Mouse (Mus musculus): ENCODE measurements around the gene Grm2. TPM values are rescaled to one million over a fixed set of nuclear protein-coding genes. Genes with fewer than 3 reads are reported as not detected.
A peak's percentile ranks its signal among the peaks of the same experiment; 100 is the strongest.
"Not testable (repeated sequence)": the region's sequence is repeated elsewhere in the genome, so short reads cannot be mapped to it uniquely, and the experiment has no call there.

Gene Grm2
- polyA plus RNA-seq, 1 experiment from 2014 or later, result 0.08 TPM

DNA sequence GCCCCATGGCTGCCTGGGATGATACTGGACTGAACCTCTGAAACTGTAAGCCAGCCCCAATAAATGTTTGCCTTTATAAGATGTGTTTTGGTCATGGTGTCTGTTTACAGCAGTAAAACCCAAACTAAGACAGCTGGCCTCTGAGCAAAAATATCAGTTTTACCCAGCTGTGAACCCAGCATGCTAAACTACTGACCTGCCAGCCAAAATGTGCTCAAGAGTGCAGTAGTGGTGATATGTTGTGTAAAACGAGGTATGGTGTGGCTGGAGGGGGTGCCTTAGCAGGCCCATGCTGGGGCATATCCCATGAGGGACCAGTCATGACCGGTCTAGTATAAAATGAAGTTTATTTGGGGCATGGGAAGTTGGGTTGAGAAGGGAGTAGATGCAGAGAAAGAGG lies 41.9 kb downstream of the Grm2 start:
- Histone ChIP-seq H3K4me1 (ENCODE audit: control insufficient read depth, insufficient read depth, low read length) (no peaks in the 10 kb centered on the region), H3K9me3 (ENCODE audit: control insufficient read depth, low read length) (no peaks in the 10 kb centered on the region), H3K4me3 (ENCODE audit: low read depth, low read length) (no peak overlapping the region), H3K27ac (replicated peaks; ENCODE audit: low read depth, low read length) (no peak overlapping the region), H3K4me2 (ENCODE audit: low read depth, low read length) (no peak overlapping the region), H3K27me3 (replicated peaks; ENCODE audit: control insufficient read depth, insufficient read depth, low read length) (no peaks in the 10 kb centered on the region), H3K36me3 (ENCODE audit: control insufficient read depth, insufficient read depth, low read length) (no peaks in the 10 kb centered on the region), H3K9ac (ENCODE audit: low read depth, low read length) (no peak overlapping the region)
- DNase-seq (ENCODE audit: low spot score) (no peak), ATAC-seq (ENCODE audit: low read depth) (no peak)
- 61% methylated on average over 2 of the region's 2 CpGs for WGBS

- no peak overlapping the region for H3K4me2 ChIP-seq (ENCODE audit: low read depth, low read length)
- H3K4me1 ChIP-seq (ENCODE audit: control insufficient read depth, insufficient read depth, low read length), result no peaks in the 10 kb centered on the region
- no peaks in the 10 kb centered on the region for H3K36me3 ChIP-seq (ENCODE audit: control insufficient read depth, insufficient read depth, low read length)
- DNase-seq (ENCODE audit: low spot score) (no peak), ATAC-seq (ENCODE audit: low read depth) (no peak)
- WGBS, result 84% methylated on average over 4 of the region's 4 CpGs
- no peaks in the 10 kb centered on the region for H3K27me3 ChIP-seq (replicated peaks; ENCODE audit: control insufficient read depth, insufficient read depth, low read length)
- H3K27ac ChIP-seq (replicated peaks; ENCODE audit: low read depth, low read length), result no peak overlapping the region
- H3K4me3 ChIP-seq (ENCODE audit: low read depth, low read length), result no peak overlapping the region
- H3K9me3 ChIP-seq (ENCODE audit: control insufficient read depth, low read length), result no peaks in the 10 kb centered on the region
- no peak overlapping the region for H3K9ac ChIP-seq (ENCODE audit: low read depth, low read length)
Observed at GRCm38 (mm10) chr9:106610727-106611126, 45.2 kb downstream of the Grm2 start.

DNA sequence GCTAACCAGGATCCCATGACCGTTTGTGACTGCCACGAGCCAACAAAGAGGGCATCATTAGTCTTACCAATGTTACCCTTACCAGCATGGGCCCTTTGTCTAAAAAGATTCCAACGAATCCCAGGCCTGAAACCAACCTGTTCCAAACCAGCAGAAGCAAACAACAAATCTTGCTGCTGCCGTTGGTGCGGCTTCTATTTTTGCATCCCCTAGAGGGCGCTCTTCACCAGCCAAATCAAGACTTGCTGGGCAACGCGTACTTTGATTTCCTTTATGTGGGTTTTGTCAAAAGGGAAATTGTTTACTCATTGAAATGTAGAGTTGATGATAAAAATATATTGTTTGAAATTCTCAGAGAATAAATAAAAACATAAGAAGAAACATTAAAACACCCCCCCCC lies 55.3 kb downstream of the Grm2 start:
- Histone ChIP-seq H3K9ac (ENCODE audit: low read depth, low read length) (no peak overlapping the region), H3K9me3 (ENCODE audit: control insufficient read depth, low read length) (no peaks in the 10 kb centered on the region), H3K27ac (replicated peaks; ENCODE audit: low read depth, low read length) (no peak overlapping the region), H3K27me3 (replicated peaks; ENCODE audit: control insufficient read depth, insufficient read depth, low read length) (no peaks in the 10 kb centered on the region), H3K36me3 (ENCODE audit: control insufficient read depth, insufficient read depth, low read length) (no peaks in the 10 kb centered on the region), H3K4me2 (ENCODE audit: low read depth, low read length) (no peak overlapping the region), H3K4me1 (ENCODE audit: control insufficient read depth, insufficient read depth, low read length) (no peaks in the 10 kb centered on the region), H3K4me3 (ENCODE audit: low read depth, low read length) (no peak overlapping the region)
- no peak for ATAC-seq (ENCODE audit: low read depth)
- 28% methylated on average over 8 of the region's 8 CpGs for WGBS
- DNase-seq (ENCODE audit: low spot score), result peak; percentile 49

GRCm38 (mm10) chr9:106598466-106598865 lies 57.4 kb downstream of the Grm2 start:
- ATAC-seq (ENCODE audit: low read depth), result no peak
- Histone ChIP-seq H3K4me1 (ENCODE audit: control insufficient read depth, insufficient read depth, low read length) (no peaks in the 10 kb centered on the region), H3K4me2 (ENCODE audit: low read depth, low read length) (no peak overlapping the region), H3K36me3 (ENCODE audit: control insufficient read depth, insufficient read depth, low read length) (no peaks in the 10 kb centered on the region), H3K27ac (replicated peaks; ENCODE audit: low read depth, low read length) (no peak overlapping the region), H3K27me3 (replicated peaks; ENCODE audit: control insufficient read depth, insufficient read depth, low read length) (no peaks in the 10 kb centered on the region), H3K9ac (ENCODE audit: low read depth, low read length) (no peak overlapping the region), H3K4me3 (ENCODE audit: low read depth, low read length) (no peak overlapping the region), H3K9me3 (ENCODE audit: control insufficient read depth, low read length) (no peaks in the 10 kb centered on the region)
- 38% methylated on average over 7 of the region's 7 CpGs for WGBS
- DNase-seq (ENCODE audit: low spot score), result no peak

- no peaks in the 10 kb centered on the region for H3K36me3 ChIP-seq (ENCODE audit: control insufficient read depth, insufficient read depth, low read length)
- no peaks in the 10 kb centered on the region for H3K27me3 ChIP-seq (replicated peaks; ENCODE audit: control insufficient read depth, insufficient read depth, low read length)
- no peak overlapping the region for H3K4me3 ChIP-seq (ENCODE audit: low read depth, low read length)
- DNase-seq (ENCODE audit: low spot score) (no peak), ATAC-seq (ENCODE audit: low read depth) (no peak)
- WGBS, result 52% methylated on average over 7 of the region's 7 CpGs
- H3K9me3 ChIP-seq (ENCODE audit: control insufficient read depth, low read length), result no peaks in the 10 kb centered on the region
- no peaks in the 10 kb centered on the region for H3K4me1 ChIP-seq (ENCODE audit: control insufficient read depth, insufficient read depth, low read length)
- no peak overlapping the region for H3K27ac ChIP-seq (replicated peaks; ENCODE audit: low read depth, low read length)
- no peak overlapping the region for H3K4me2 ChIP-seq (ENCODE audit: low read depth, low read length)
- no peak overlapping the region for H3K9ac ChIP-seq (ENCODE audit: low read depth, low read length)
Observed at GRCm38 (mm10) chr9:106595836-106596235, 60.0 kb downstream of the Grm2 start.

- H3K4me3 ChIP-seq (ENCODE audit: low read depth, low read length); H3K9ac ChIP-seq (ENCODE audit: low read depth, low read length); H3K27me3 ChIP-seq (replicated peaks; ENCODE audit: control insufficient read depth, insufficient read depth, low read length); H3K27ac ChIP-seq (replicated peaks; ENCODE audit: low read depth, low read length); H3K36me3 ChIP-seq (ENCODE audit: control insufficient read depth, insufficient read depth, low read length); DNase-seq (ENCODE audit: low spot score); H3K4me2 ChIP-seq (ENCODE audit: low read depth, low read length); H3K9me3 ChIP-seq (ENCODE audit: control insufficient read depth, low read length); H3K4me1 ChIP-seq (ENCODE audit: control insufficient read depth, insufficient read depth, low read length): not testable (repeated sequence)
- 16% methylated on average over 4 of the region's 4 CpGs for WGBS
- 0 out of 2 replicates have a peak, but pooled peaks have one; percentile 26 for ATAC-seq (ENCODE audit: low read depth)
Observed at GRCm38 (mm10) chr9:106595402-106595801, 60.5 kb downstream of the Grm2 start.

Other genes starting within 250 kb of the Grm2 start
- gene Rpl29, start 226.6 kb downstream of the Grm2 start, polyA plus RNA-seq (2014; fragmentation: Nextera tagmentation; extraction: Ambion mirVana), result 1,079 and 1,109 TPM in 2 replicates
- gene Acy1, start 217.8 kb downstream of the Grm2 start, polyA plus RNA-seq (2014; fragmentation: Nextera tagmentation; extraction: Ambion mirVana), result 37.9 and 45.1 TPM in 2 replicates
- 21.5 and 30.3 TPM in 2 replicates for gene Abhd14b, start 208.6 kb downstream of the Grm2 start, polyA plus RNA-seq (2014; fragmentation: Nextera tagmentation; extraction: Ambion mirVana)
- 60.9 and 66.1 TPM in 2 replicates for gene Abhd14a, start 208.4 kb downstream of the Grm2 start, polyA plus RNA-seq (2014; fragmentation: Nextera tagmentation; extraction: Ambion mirVana)
- gene Pcbp4, start 202.8 kb downstream of the Grm2 start, polyA plus RNA-seq (2014; fragmentation: Nextera tagmentation; extraction: Ambion mirVana), result 90.2 and 101 TPM in 2 replicates
- gene Gpr62, start 190.1 kb downstream of the Grm2 start, polyA plus RNA-seq (2014; fragmentation: Nextera tagmentation; extraction: Ambion mirVana), result 0.36 and 0.60 TPM in 2 replicates
- 35.0 and 43.5 TPM in 2 replicates for gene Rrp9, start 180.1 kb downstream of the Grm2 start, polyA plus RNA-seq (2014; fragmentation: Nextera tagmentation; extraction: Ambion mirVana)
- 5.5 and 6.2 TPM in 2 replicates for gene Parp3, start 179.1 kb downstream of the Grm2 start, polyA plus RNA-seq (2014; fragmentation: Nextera tagmentation; extraction: Ambion mirVana)
- not detected in 2 replicates for gene Iqcf1, start 156.1 kb downstream of the Grm2 start, polyA plus RNA-seq (2014; fragmentation: Nextera tagmentation; extraction: Ambion mirVana)
- not detected in 2 replicates for gene Iqcf5, start 141.5 kb downstream of the Grm2 start, polyA plus RNA-seq (2014; fragmentation: Nextera tagmentation; extraction: Ambion mirVana)
- gene Iqcf3, start 94.5 kb downstream of the Grm2 start, polyA plus RNA-seq (2014; fragmentation: Nextera tagmentation; extraction: Ambion mirVana), result not detected in 2 replicates
- not detected in 2 replicates for gene Iqcf4, start 85.1 kb downstream of the Grm2 start, polyA plus RNA-seq (2014; fragmentation: Nextera tagmentation; extraction: Ambion mirVana)
- gene Iqcf6, start 29.5 kb downstream of the Grm2 start, polyA plus RNA-seq (2014; fragmentation: Nextera tagmentation; extraction: Ambion mirVana), result not detected in 2 replicates
- 59.0 and 68.2 TPM in 2 replicates for gene Tex264, start 29.8 kb upstream of the Grm2 start, polyA plus RNA-seq (2014; fragmentation: Nextera tagmentation; extraction: Ambion mirVana)
- gene Rad54l2, start 133.1 kb upstream of the Grm2 start, polyA plus RNA-seq (2014; fragmentation: Nextera tagmentation; extraction: Ambion mirVana), result 3.2 and 4.3 TPM in 2 replicates
- gene Dcaf1, start 165.8 kb upstream of the Grm2 start, polyA plus RNA-seq (2014; fragmentation: Nextera tagmentation; extraction: Ambion mirVana), result 15.8 and 17.7 TPM in 2 replicates
- gene Rbm15b, start 231.3 kb upstream of the Grm2 start, polyA plus RNA-seq (2014; fragmentation: Nextera tagmentation; extraction: Ambion mirVana), result 16.6 and 17.2 TPM in 2 replicates
- 275 and 308 TPM in 2 replicates for gene Manf, start 235.9 kb upstream of the Grm2 start, polyA plus RNA-seq (2014; fragmentation: Nextera tagmentation; extraction: Ambion mirVana)

Measured in embryonic facial prominence, embryonic 14.5 days (tissue).